Comparison of ENCODE assay signal across 9 mouse cellular contexts in genomic region chr11:84281280-84281679, GRCm38 (mm10).
DNase-seq lines count a peak whose midpoint lies in the region; ATAC-seq and TF ChIP-seq lines count a peak whose summit lies in the region.
"Had no signal": no experiment of that assay in that cellular context is flagged by ENCODE, and none has a peak within 500 bp of the region (broad histone marks: within the 10 kb centered on the region; RNA-seq: fewer than 3 reads in every experiment).

No protein-coding gene starts in this region.

- no peak for TF ChIP-seq POLR2A in brain, embryonic 14.5 days (IDR thresholded peaks at IDR 0.05; ENCODE audit: borderline replicate concordance, extremely low read depth, insufficient read depth, insufficient read length, poor library complexity, severe bottlenecking)

- no peaks in the 10 kb centered on the region for H3K27me3 ChIP-seq in midbrain, postnatal 0 days (ENCODE audit: insufficient read depth, low read length)

- H3K4me2 ChIP-seq in midbrain, postnatal 0 days (ENCODE audit: low read depth, low read length, poor library complexity, severe bottlenecking), result no peak overlapping the region

- no peak for ATAC-seq in midbrain, postnatal 0 days (ENCODE audit: low FRiP score)

- WGBS in midbrain, postnatal 0 days, result 24% methylated on average over 5 of the region's 5 CpGs

- no peaks in the 10 kb centered on the region for H3K9me3 ChIP-seq in midbrain, postnatal 0 days (ENCODE audit: low read length)

- no peak overlapping the region for H3K9ac ChIP-seq in midbrain, postnatal 0 days (replicated peaks; ENCODE audit: low read length, poor library complexity, severe bottlenecking)
- H3K9ac ChIP-seq: liver, embryonic 14.5 days had no signal

- no peak overlapping the region for H3K27ac ChIP-seq in midbrain, postnatal 0 days (ENCODE audit: low read depth, low read length)
- H3K27ac ChIP-seq: liver, embryonic 14.5 days had no signal

- H3K4me3 ChIP-seq in midbrain, postnatal 0 days (ENCODE audit: low read depth, low read length), result no peak overlapping the region

- DNase-seq in frontal cortex, postnatal 36 days (ENCODE audit: low spot score in 2 of 2), result peak; percentile 28 to 40
- no peak for DNase-seq in frontal cortex, postnatal 10 days (ENCODE audit: low spot score in 2 of 2)
- peak; percentile 42 to 44 for DNase-seq in left cerebral cortex, adult 18-20 months (ENCODE audit: low spot score in 2 of 2)
- DNase-seq in left cerebral cortex, adult 8-10 months (ENCODE audit: low spot score in 2 of 2), result no peak
- DNase-seq in brain, embryonic 14.5 days (ENCODE audit: low read depth), result peak; percentile 82
- peak; percentile 77 for DNase-seq in midbrain, postnatal 0 days (ENCODE audit: low spot score)
- DNase-seq in ovary, postnatal 36 days (ENCODE audit: low spot score), result no peak
- DNase-seq in gastrocnemius, postnatal 25 days, result no peak

- H3K4me1 ChIP-seq in midbrain, postnatal 0 days (ENCODE audit: insufficient read depth, low read length), result no peaks in the 10 kb centered on the region

- peak; percentile 66 for TF ChIP-seq CTCF in brain, embryonic 14.5 days (IDR thresholded peaks at IDR 0.05; ENCODE audit: borderline replicate concordance, extremely low read depth, insufficient read depth, insufficient read length)
- peak; percentile 84 for TF ChIP-seq CTCF in midbrain, postnatal 0 days (IDR thresholded peaks at IDR 0.05)

- H3K36me3 ChIP-seq in midbrain, postnatal 0 days (ENCODE audit: insufficient read depth, low read length), result peaks cover 12% of the 10 kb centered on the region

Comparison
In these comparisons a context has a peak if more than half of its experiments do, and no peak if none do; other contexts are left out.
1. DNase-seq: peak in frontal cortex, postnatal 36 days (2 of 2), left cerebral cortex, adult 18-20 months (2 of 2), brain, embryonic 14.5 days (single experiment) and midbrain, postnatal 0 days (single experiment); none in frontal cortex, postnatal 10 days (0 of 2), left cerebral cortex, adult 8-10 months (0 of 2), ovary, postnatal 36 days (single experiment) and gastrocnemius, postnatal 25 days (single experiment).